Mouse (Mus musculus) urinary bladder, adult 2 months (tissue): Measurements from ENCODE around the gene Fam20c. TPM values are rescaled to one million over a fixed set of nuclear protein-coding genes. Genes with fewer than 3 reads are reported as not detected.

Experiments used
- polyA plus RNA-seq: library from polyadenylated mRNA; depleted of rRNA; stranded (reverse); fragments of >200 nt; gene quantifications from 2 replicates; pipeline ENCODE4 v1.2.3, GENCODE M21; 2012; rRNA removed

Gene Fam20c
- polyA plus RNA-seq, 1 experiment, result 8.9 TPM

Other genes starting within 250 kb of the Fam20c start
- not detected in 2 replicates for gene 1700123K08Rik, start 189.8 kb upstream of the Fam20c start, polyA plus RNA-seq
- gene Zfp68, start 134.8 kb upstream of the Fam20c start, polyA plus RNA-seq, result 26.1 and 27.0 TPM in 2 replicates
- gene A430033K04Rik, start 131.7 kb upstream of the Fam20c start, polyA plus RNA-seq, result 5.6 and 7.2 TPM in 2 replicates
- not detected in 2 replicates for gene Gm5294, start 65.6 kb downstream of the Fam20c start, polyA plus RNA-seq
- gene Pdgfa, start 242.9 kb downstream of the Fam20c start, polyA plus RNA-seq, result 20.4 and 39.0 TPM in 2 replicates